Mouse (Mus musculus): ENCODE results near the gene Il6ra. TPM values are rescaled to one million over a fixed set of nuclear protein-coding genes. Genes with fewer than 3 reads are reported as not detected.

Il6ra gene
- total and polyA plus RNA-seq, 3 experiments: under 0.01 TPM; not detected in 2

DNA sequence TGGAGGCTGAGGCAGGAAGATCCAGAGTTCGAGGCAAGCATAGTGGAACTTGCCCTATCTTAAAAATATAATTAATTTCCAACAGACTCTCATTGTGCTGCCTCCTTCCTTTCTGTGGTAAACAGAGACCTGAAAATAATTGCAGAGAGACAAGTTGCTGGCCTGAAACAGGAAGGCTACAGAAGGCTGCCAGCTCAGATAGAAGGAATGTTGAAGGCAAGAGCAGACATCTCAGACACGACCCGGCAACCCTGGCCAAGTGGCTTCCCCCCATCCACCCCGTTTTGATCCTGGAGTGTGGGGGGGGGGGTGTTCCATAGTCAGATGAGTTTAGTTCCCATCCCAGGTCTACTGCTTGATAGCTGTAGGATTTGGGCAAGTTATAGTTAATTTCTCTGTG lies 1.7 kb upstream of the Il6ra start:
- DNase-seq (ENCODE audit: low spot score) (no peak), ATAC-seq (ENCODE audit: extremely low read depth, insufficient number of reproducible peaks, low FRiP score, poor library complexity, severe bottlenecking) (no peak)
- no peaks in the 10 kb centered on the region for H3K4me1 ChIP-seq (ENCODE audit: insufficient read depth, low read depth, low read length)
- TF ChIP-seq CTCF (IDR thresholded peaks at IDR 0.05; ENCODE audit: low read depth, low read length) (no peak), GATA1 (IDR thresholded peaks at IDR 0.05; ENCODE audit: borderline replicate concordance, low read length) (no peak), GATA2 (IDR thresholded peaks at IDR 0.05; ENCODE audit: borderline replicate concordance, low read depth, low read length) (no peak), POLR2AphosphoS5 (IDR thresholded peaks at IDR 0.05; ENCODE audit: insufficient replicate concordance, low read depth, low read length) (no peak), TAL1 (conservative IDR thresholded peaks at IDR 0.05; ENCODE audit: low read depth, low read length) (no peak)
- H3K9me3 ChIP-seq (replicated peaks): no peaks in the 10 kb centered on the region
- H3K4me3 ChIP-seq (ENCODE audit: low read depth, low read length): no peak overlapping the region
- H3K36me3 ChIP-seq (replicated peaks): no peaks in the 10 kb centered on the region
- H3K27me3 ChIP-seq (ENCODE audit: insufficient read depth, low read length): peaks cover 15% of the 10 kb centered on the region

DNA sequence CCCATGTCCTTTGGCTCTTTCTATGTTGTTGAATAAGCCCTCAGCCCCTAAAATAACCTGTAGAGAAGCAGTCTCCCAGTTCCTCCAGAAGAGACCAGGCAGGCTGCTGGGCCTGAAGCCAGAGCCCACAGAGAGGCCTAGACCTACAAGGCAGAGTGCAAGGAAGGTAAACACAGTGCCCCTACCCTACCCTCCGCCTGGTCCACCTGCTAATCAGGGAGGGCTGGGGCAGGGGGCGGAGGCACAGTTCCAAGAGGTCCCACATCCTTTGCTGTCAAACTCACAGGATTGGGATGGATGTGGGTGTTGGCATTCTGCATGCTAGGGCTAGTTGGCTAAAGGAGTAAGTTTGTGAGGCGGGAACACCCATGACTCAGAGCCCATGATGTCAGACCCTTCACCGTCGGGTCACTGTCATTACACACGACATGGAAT lies 871 bp downstream of the Il6ra start:
- Histone ChIP-seq H3K9me3 (replicated peaks) (no peaks in the 10 kb centered on the region), H3K4me3 (ENCODE audit: low read depth, low read length) (no peak overlapping the region), H3K27me3 (ENCODE audit: insufficient read depth, low read length) (peaks cover 20% of the 10 kb centered on the region), H3K4me1 (ENCODE audit: insufficient read depth, low read depth, low read length) (no peaks in the 10 kb centered on the region), H3K36me3 (replicated peaks) (no peaks in the 10 kb centered on the region)
- no peak for TF ChIP-seq TAL1 (conservative IDR thresholded peaks at IDR 0.05; ENCODE audit: low read depth, low read length)
- no peak for TF ChIP-seq POLR2AphosphoS5 (IDR thresholded peaks at IDR 0.05; ENCODE audit: insufficient replicate concordance, low read depth, low read length)
- no peak for TF ChIP-seq GATA1 (IDR thresholded peaks at IDR 0.05; ENCODE audit: borderline replicate concordance, low read length)
- no peak for TF ChIP-seq GATA2 (IDR thresholded peaks at IDR 0.05; ENCODE audit: borderline replicate concordance, low read depth, low read length)
- no peak for TF ChIP-seq CTCF (IDR thresholded peaks at IDR 0.05; ENCODE audit: low read depth, low read length)
- ATAC-seq (ENCODE audit: extremely low read depth, insufficient number of reproducible peaks, low FRiP score, poor library complexity, severe bottlenecking): no peak
- no peak for DNase-seq (ENCODE audit: low spot score)

DNA sequence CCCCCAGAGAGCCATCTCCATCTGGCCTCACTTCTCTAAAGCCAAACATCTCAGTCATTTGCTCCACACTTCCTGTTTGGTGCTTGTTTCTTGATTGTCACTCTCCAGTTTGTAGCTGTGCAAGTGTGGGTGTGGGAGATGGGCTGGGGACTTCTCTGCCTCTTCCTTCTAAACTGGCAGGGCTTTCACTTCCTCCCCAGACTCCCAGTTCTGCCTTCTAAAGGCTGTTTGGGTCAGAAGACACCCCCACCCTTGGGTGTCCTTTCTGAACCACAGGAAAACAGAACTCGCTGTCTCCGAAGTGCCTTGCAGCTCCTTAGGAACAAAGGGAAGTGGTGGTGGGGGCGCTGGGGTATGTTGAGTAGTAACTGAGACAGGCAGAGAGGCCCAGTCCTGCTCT lies 1.8 kb downstream of the Il6ra start:
- no peaks in the 10 kb centered on the region for H3K9me3 ChIP-seq (replicated peaks)
- peaks cover 20% of the 10 kb centered on the region for H3K27me3 ChIP-seq (ENCODE audit: insufficient read depth, low read length)
- no peaks in the 10 kb centered on the region for H3K36me3 ChIP-seq (replicated peaks)
- no peak for ATAC-seq (ENCODE audit: extremely low read depth, insufficient number of reproducible peaks, low FRiP score, poor library complexity, severe bottlenecking)
- TF ChIP-seq GATA1 (IDR thresholded peaks at IDR 0.05; ENCODE audit: borderline replicate concordance, low read length) (no peak), GATA2 (IDR thresholded peaks at IDR 0.05; ENCODE audit: borderline replicate concordance, low read depth, low read length) (no peak), TAL1 (conservative IDR thresholded peaks at IDR 0.05; ENCODE audit: low read depth, low read length) (no peak), CTCF (IDR thresholded peaks at IDR 0.05; ENCODE audit: low read depth, low read length) (no peak), POLR2AphosphoS5 (IDR thresholded peaks at IDR 0.05; ENCODE audit: insufficient replicate concordance, low read depth, low read length) (no peak)
- H3K4me1 ChIP-seq (ENCODE audit: insufficient read depth, low read depth, low read length): no peaks in the 10 kb centered on the region
- H3K4me3 ChIP-seq (ENCODE audit: low read depth, low read length): no peak overlapping the region
- DNase-seq (ENCODE audit: low spot score): no peak

DNA sequence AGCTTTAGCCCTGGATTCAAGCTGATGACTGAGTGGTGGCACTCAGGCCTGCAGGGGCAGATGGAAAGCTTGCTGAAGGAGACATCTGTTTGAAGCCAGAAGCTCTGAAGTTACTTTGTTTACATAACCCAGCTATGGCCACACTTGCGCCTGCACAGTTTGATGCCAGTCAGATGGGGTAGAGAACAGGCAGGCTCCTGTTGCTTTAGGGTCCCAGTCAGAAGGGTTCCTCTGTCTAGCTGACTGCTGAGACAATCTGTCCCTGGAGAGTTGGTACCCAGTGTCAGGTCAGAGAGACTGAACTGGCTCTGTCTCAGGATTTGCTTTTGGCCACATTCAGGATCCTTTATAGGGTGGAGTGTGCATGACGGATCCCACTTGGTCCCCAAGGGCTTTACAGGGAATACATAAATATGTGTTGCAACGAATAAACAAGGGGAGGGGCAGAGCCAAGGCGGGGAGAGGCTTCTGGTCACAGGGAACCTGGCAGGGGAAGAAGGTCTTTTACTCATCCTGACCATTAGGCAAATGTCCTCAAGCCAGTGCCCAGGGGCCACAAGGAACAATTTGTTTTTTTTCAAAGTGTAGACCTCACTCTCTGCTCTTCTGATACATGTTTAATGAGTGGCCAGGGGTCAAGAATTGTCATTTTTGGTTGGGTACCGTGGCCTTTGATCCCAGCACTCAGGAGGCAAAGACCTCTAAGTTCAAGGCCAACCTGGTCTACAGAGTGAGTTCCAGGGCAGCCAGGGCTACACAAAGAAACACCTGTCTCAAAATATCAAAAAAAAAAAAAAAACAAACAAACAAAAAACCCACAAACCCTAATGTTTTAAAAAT lies 3.1 kb downstream of the Il6ra start:
- Histone ChIP-seq H3K9me3 (replicated peaks) (no peaks in the 10 kb centered on the region), H3K27me3 (ENCODE audit: insufficient read depth, low read length) (peaks cover 20% of the 10 kb centered on the region), H3K4me1 (ENCODE audit: insufficient read depth, low read depth, low read length) (no peaks in the 10 kb centered on the region), H3K4me3 (ENCODE audit: low read depth, low read length) (no peak overlapping the region), H3K36me3 (replicated peaks) (no peaks in the 10 kb centered on the region)
- DNase-seq (ENCODE audit: low spot score) (no peak), ATAC-seq (ENCODE audit: extremely low read depth, insufficient number of reproducible peaks, low FRiP score, poor library complexity, severe bottlenecking) (no peak)
- no peak for TF ChIP-seq POLR2AphosphoS5 (IDR thresholded peaks at IDR 0.05; ENCODE audit: insufficient replicate concordance, low read depth, low read length)
- TF ChIP-seq CTCF (IDR thresholded peaks at IDR 0.05; ENCODE audit: low read depth, low read length): no peak
- no peak for TF ChIP-seq GATA2 (IDR thresholded peaks at IDR 0.05; ENCODE audit: borderline replicate concordance, low read depth, low read length)
- TF ChIP-seq GATA1 (IDR thresholded peaks at IDR 0.05; ENCODE audit: borderline replicate concordance, low read length): no peak
- no peak for TF ChIP-seq TAL1 (conservative IDR thresholded peaks at IDR 0.05; ENCODE audit: low read depth, low read length)

- Histone ChIP-seq H3K9me3 (replicated peaks) (no peaks in the 10 kb centered on the region), H3K4me1 (ENCODE audit: insufficient read depth, low read depth, low read length) (no peaks in the 10 kb centered on the region), H3K27me3 (ENCODE audit: insufficient read depth, low read length) (peaks cover 20% of the 10 kb centered on the region), H3K36me3 (replicated peaks) (no peaks in the 10 kb centered on the region), H3K4me3 (ENCODE audit: low read depth, low read length) (no peak overlapping the region)
- DNase-seq (ENCODE audit: low spot score) (no peak), ATAC-seq (ENCODE audit: extremely low read depth, insufficient number of reproducible peaks, low FRiP score, poor library complexity, severe bottlenecking) (no peak)
- TF ChIP-seq GATA1 (IDR thresholded peaks at IDR 0.05; ENCODE audit: borderline replicate concordance, low read length) (no peak), POLR2AphosphoS5 (IDR thresholded peaks at IDR 0.05; ENCODE audit: insufficient replicate concordance, low read depth, low read length) (no peak), GATA2 (IDR thresholded peaks at IDR 0.05; ENCODE audit: borderline replicate concordance, low read depth, low read length) (no peak), TAL1 (conservative IDR thresholded peaks at IDR 0.05; ENCODE audit: low read depth, low read length) (no peak), CTCF (IDR thresholded peaks at IDR 0.05; ENCODE audit: low read depth, low read length) (no peak)
Observed at GRCm38 (mm10) chr3:89908836-89909235, 4.2 kb downstream of the Il6ra start.

GRCm38 (mm10) chr3:89907846-89908245 lies 5.2 kb downstream of the Il6ra start:
- Histone ChIP-seq H3K4me1 (ENCODE audit: insufficient read depth, low read depth, low read length) (no peaks in the 10 kb centered on the region), H3K9me3 (replicated peaks) (no peaks in the 10 kb centered on the region)

More at GRCm38 (mm10) chr3:89907846-89908245, 5.2 kb downstream of the Il6ra start:
- no peak for ATAC-seq (ENCODE audit: extremely low read depth, insufficient number of reproducible peaks, low FRiP score, poor library complexity, severe bottlenecking)
- peaks cover 23% of the 10 kb centered on the region for H3K27me3 ChIP-seq (ENCODE audit: insufficient read depth, low read length)
- no peaks in the 10 kb centered on the region for H3K36me3 ChIP-seq (replicated peaks)
- no peak for TF ChIP-seq CTCF (IDR thresholded peaks at IDR 0.05; ENCODE audit: low read depth, low read length)
- TF ChIP-seq GATA1 (IDR thresholded peaks at IDR 0.05; ENCODE audit: borderline replicate concordance, low read length): no peak
- no peak overlapping the region for H3K4me3 ChIP-seq (ENCODE audit: low read depth, low read length)
- no peak for DNase-seq (ENCODE audit: low spot score)

Measured in G1E (cell line).